Mouse (Mus musculus) megakaryocyte, embryonic 14.5 days (primary cell): Measurements from ENCODE around the gene Vgll4. TPM values are rescaled to one million over a fixed set of nuclear protein-coding genes. Genes with fewer than 3 reads are reported as not detected.

Source experiments
- H3K27me3 ChIP-seq: replicated peaks from 2 replicates; pipeline ENCODE3; 2012; ENCODE audit warnings: inconsistent platforms
- H3K36me3 ChIP-seq: replicated peaks from 2 replicates; pipeline ENCODE3; 2012; ENCODE audit warnings: low read length, inconsistent platforms, mixed read lengths
- H3K4me1 ChIP-seq: 2 replicates; pipeline ENCODE4 v1.6.1; 2012; ENCODE audit warnings: inconsistent platforms
- H3K4me3 ChIP-seq: replicated peaks from 2 replicates; pipeline ENCODE3; 2012; ENCODE audit warnings: moderate library complexity, mild to moderate bottlenecking, inconsistent platforms
- H3K9me3 ChIP-seq: 2 replicates; pipeline ENCODE4 v1.6.1; 2012; ENCODE audit warnings: inconsistent platforms
- FLI1 ChIP-seq: IDR thresholded peaks from 2 replicates; pipeline ENCODE4 v1.6.1; 2012; ENCODE audit warnings: low read length, inconsistent platforms, mixed read lengths
- GATA1 ChIP-seq: IDR thresholded peaks from 3 replicates; pipeline ENCODE4 v1.6.1; 2012; ENCODE audit warnings: mixed read lengths, low read length, inconsistent platforms, borderline replicate concordance
- polyA plus RNA-seq: library from polyadenylated mRNA; stranded (reverse); fragments of >175 nt; gene quantifications from 2 replicates; pipeline ENCODE4 v1.2.3, GENCODE M21; 2012; ENCODE audit warnings: low replicate concordance; ENCODE audit not compliant: insufficient read depth

Vgll4 gene
- polyA plus RNA-seq, 1 experiment = 30.5 TPM

- no peak for TF ChIP-seq FLI1
Measured at GRCm38 (mm10) chr6:114878841-114879520, 90.8 kb downstream of the Vgll4 start.

GRCm38 (mm10) chr6:114876546-114876945, 93.2 kb downstream of the Vgll4 start:
- H3K9me3 ChIP-seq = no peaks in the 10 kb centered on the region
- no peak overlapping the region for H3K4me3 ChIP-seq
- peaks cover 95% of the 10 kb centered on the region for H3K4me1 ChIP-seq
- TF ChIP-seq FLI1 (no peak), GATA1 (no peak)
- no peaks in the 10 kb centered on the region for H3K27me3 ChIP-seq
- peaks cover 81% of the 10 kb centered on the region for H3K36me3 ChIP-seq

More at GRCm38 (mm10) chr6:114878841-114879520, 90.8 kb downstream of the Vgll4 start:
- Histone ChIP-seq H3K36me3 (peaks cover 82% of the 10 kb centered on the region), H3K9me3 (no peaks in the 10 kb centered on the region), H3K27me3 (no peaks in the 10 kb centered on the region), H3K4me3 (no peak overlapping the region), H3K4me1 (peaks cover 98% of the 10 kb centered on the region)

- Histone ChIP-seq H3K9me3 (no peaks in the 10 kb centered on the region), H3K4me3 (peak overlapping the region; percentile 78), H3K4me1 (peaks cover 95% of the 10 kb centered on the region), H3K27me3 (no peaks in the 10 kb centered on the region), H3K36me3 (peaks cover 81% of the 10 kb centered on the region)
- TF ChIP-seq GATA1 (no peak), FLI1 (no peak)
Measured at GRCm38 (mm10) chr6:114876033-114876432, 93.8 kb downstream of the Vgll4 start.

- Histone ChIP-seq H3K4me1 (peaks cover 95% of the 10 kb centered on the region), H3K9me3 (no peaks in the 10 kb centered on the region), H3K27me3 (no peaks in the 10 kb centered on the region), H3K4me3 (peak overlapping the region; percentile 95), H3K36me3 (peaks cover 81% of the 10 kb centered on the region)
- TF ChIP-seq FLI1 = peak; percentile 54; the same call in 1 of the 2 replicates
- TF ChIP-seq GATA1 = no peak
Measured at GRCm38 (mm10) chr6:114875018-114875558, 94.7 kb downstream of the Vgll4 start.

GRCm38 (mm10) chr6:114874138-114874928, 95.5 kb downstream of the Vgll4 start:
- H3K9me3 ChIP-seq = no peaks in the 10 kb centered on the region
- peaks cover 95% of the 10 kb centered on the region for H3K4me1 ChIP-seq
- TF ChIP-seq FLI1 (no peak), GATA1 (no peak)
- H3K4me3 ChIP-seq = peak overlapping the region; percentile 95
- peaks cover 82% of the 10 kb centered on the region for H3K36me3 ChIP-seq
- no peaks in the 10 kb centered on the region for H3K27me3 ChIP-seq

GRCm38 (mm10) chr6:114873808-114874137, 96.0 kb downstream of the Vgll4 start:
- H3K27me3 ChIP-seq = no peaks in the 10 kb centered on the region
- H3K4me3 ChIP-seq = peak overlapping the region; percentile 95
- peaks cover 95% of the 10 kb centered on the region for H3K4me1 ChIP-seq
- TF ChIP-seq GATA1 (no peak), FLI1 (no peak)
- H3K36me3 ChIP-seq = peaks cover 82% of the 10 kb centered on the region
- no peaks in the 10 kb centered on the region for H3K9me3 ChIP-seq

GRCm38 (mm10) chr6:114871010-114871660, 98.7 kb downstream of the Vgll4 start:
- H3K9me3 ChIP-seq = no peaks in the 10 kb centered on the region
- H3K36me3 ChIP-seq = peaks cover 80% of the 10 kb centered on the region
- H3K4me3 ChIP-seq = no peak overlapping the region
- no peaks in the 10 kb centered on the region for H3K27me3 ChIP-seq
- TF ChIP-seq GATA1 (no peak), FLI1 (no peak)
- H3K4me1 ChIP-seq = peaks cover 95% of the 10 kb centered on the region

- Histone ChIP-seq H3K9me3 (no peaks in the 10 kb centered on the region), H3K4me1 (peaks cover 95% of the 10 kb centered on the region), H3K4me3 (no peak overlapping the region), H3K36me3 (peaks cover 90% of the 10 kb centered on the region), H3K27me3 (no peaks in the 10 kb centered on the region)
- TF ChIP-seq FLI1 (no peak), GATA1 (no peak)
Measured at GRCm38 (mm10) chr6:114869501-114870076, 100.2 kb downstream of the Vgll4 start.

- TF ChIP-seq FLI1 (no peak), GATA1 (no peak)
- H3K9me3 ChIP-seq = no peaks in the 10 kb centered on the region
- H3K36me3 ChIP-seq = peaks cover 94% of the 10 kb centered on the region
- no peaks in the 10 kb centered on the region for H3K27me3 ChIP-seq
- H3K4me3 ChIP-seq = no peak overlapping the region
- peaks cover 95% of the 10 kb centered on the region for H3K4me1 ChIP-seq
Measured at GRCm38 (mm10) chr6:114868656-114869055, 101.1 kb downstream of the Vgll4 start.

- Histone ChIP-seq H3K4me1 (peaks cover 89% of the 10 kb centered on the region), H3K4me3 (peak overlapping the region; percentile 52), H3K36me3 (peaks cover 96% of the 10 kb centered on the region), H3K9me3 (no peaks in the 10 kb centered on the region), H3K27me3 (no peaks in the 10 kb centered on the region)
- no peak for TF ChIP-seq GATA1
- no peak for TF ChIP-seq FLI1
Measured at GRCm38 (mm10) chr6:114866619-114867018, 103.2 kb downstream of the Vgll4 start.
